Mouse (Mus musculus) heart, postnatal 0 days (tissue): ENCODE results near the gene Ufc1. TPM values are rescaled to one million over a fixed set of nuclear protein-coding genes. Genes with fewer than 3 reads are reported as not detected.

Source experiments
- ATAC-seq: fragments of 200-750 bp; cut with Nextera tagmentation; 2 replicates; pipeline ENCODE4 v1.8.0; 2017; ENCODE audit warnings: low read depth, moderate number of reproducible peaks, moderate library complexity; ENCODE audit not compliant: insufficient read depth
- DNase-seq: peaks from one replicate; pipeline ENCODE4 v3.0.0-alpha.2; 2016; ENCODE audit warnings: low spot score
- H3K27ac ChIP-seq: fragments of 300-500 bp; sonication (generic); 2 replicates; pipeline ENCODE4 v1.5.1; 2014; ENCODE audit warnings: low read depth, mild to moderate bottlenecking
- H3K27me3 ChIP-seq: fragments of 300-500 bp; sonication (generic); 2 replicates; pipeline ENCODE4 v1.6.1; 2014; ENCODE audit warnings: low read length, mixed read lengths; ENCODE audit not compliant: control insufficient read depth, insufficient read depth
- H3K36me3 ChIP-seq: fragments of 300-500 bp; sonication (generic); replicated peaks from 2 replicates; pipeline ENCODE4 v1.6.1; 2014; ENCODE audit warnings: low read length, mixed read lengths; ENCODE audit not compliant: control insufficient read depth, insufficient read depth
- H3K4me1 ChIP-seq: fragments of 300-500 bp; sonication (generic); 2 replicates; pipeline ENCODE4 v1.6.1; 2014; ENCODE audit warnings: antibody characterized with exemption; ENCODE audit not compliant: control insufficient read depth, insufficient read depth
- H3K4me2 ChIP-seq: fragments of 300-500 bp; sonication (generic); 2 replicates; pipeline ENCODE4 v1.6.1; 2014; ENCODE audit warnings: low read depth, mild to moderate bottlenecking, low read length, moderate library complexity
- H3K4me3 ChIP-seq: fragments of 300-500 bp; sonication (generic); 2 replicates; pipeline ENCODE4 v1.5.1; 2014; ENCODE audit warnings: low read depth, low read length
- H3K9ac ChIP-seq: fragments of 300-500 bp; sonication (generic); replicated peaks from 2 replicates; pipeline ENCODE4 v1.6.1; 2014; ENCODE audit warnings: low read depth, low read length, mixed read lengths
- H3K9me3 ChIP-seq: fragments of 300-500 bp; sonication (generic); replicated peaks from 2 replicates; pipeline ENCODE4 v1.6.1; 2016; ENCODE audit warnings: low read length; ENCODE audit not compliant: control insufficient read depth
- CTCF ChIP-seq: IDR thresholded peaks from 2 replicates; pipeline ENCODE4 v1.5.1; 2016; ENCODE audit warnings: antibody characterized with exemption, control low read depth, low read depth
- EP300 ChIP-seq: IDR thresholded peaks from 2 replicates; pipeline ENCODE4 v1.6.1; 2016; ENCODE audit warnings: antibody characterized with exemption, low read depth
- WGBS: fragments of 180-500 bp; shearing (Covaris S2); extraction: QIAGEN DNeasy Blood & Tissue Kit; methylation state at CpG from one replicate; pipeline ENCODE4 v1.1.7; 2014; 5-methylcytosine and 5-hydroxymethylcytosine counted together
- polyA plus RNA-seq: library from polyadenylated mRNA; unstranded; fragments of >200 nt; fragmentation: Nextera tagmentation; extraction: Ambion mirVana; gene quantifications from 2 replicates; pipeline ENCODE4 v1.2.1, GENCODE M21; 2015
- total RNA-seq: library from RNA; depleted of rRNA; stranded (reverse); fragments of >200 nt; gene quantifications from 2 replicates; pipeline ENCODE4 v1.2.3, GENCODE M21; 2014; ENCODE audit warnings: low replicate concordance

Ufc1 gene
- total and polyA plus RNA-seq, 2 experiments from 2014 or later: 109 to 140 TPM

DNA sequence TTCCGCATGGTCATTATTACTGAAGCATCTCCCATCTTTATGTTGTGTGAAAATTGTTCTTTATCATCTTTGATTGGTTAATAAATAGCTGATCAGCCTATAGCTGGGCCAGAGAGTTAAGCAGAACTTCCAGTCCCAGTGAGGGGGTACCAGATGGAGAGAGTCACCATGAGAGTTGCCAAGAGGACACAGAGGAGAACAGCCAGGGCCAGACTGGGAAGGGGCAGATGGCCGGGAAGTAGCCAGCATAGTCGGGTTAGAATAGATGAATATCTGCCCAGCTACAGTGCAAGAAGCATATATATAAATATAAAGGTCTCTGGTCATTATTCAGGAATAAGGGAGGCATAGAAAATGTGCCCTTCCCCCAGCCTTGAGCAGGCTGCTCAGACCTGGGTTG is 3.4 kb upstream of the Ufc1 start:
- H3K4me2 ChIP-seq: no peak overlapping the region
- no peak for DNase-seq
- H3K4me3 ChIP-seq: no peak overlapping the region
- no peaks in the 10 kb centered on the region for H3K9me3 ChIP-seq
- no peak overlapping the region for H3K9ac ChIP-seq
- 56% methylated on average over 3 of the region's 3 CpGs for WGBS
- no peaks in the 10 kb centered on the region for H3K36me3 ChIP-seq
- H3K4me1 ChIP-seq: peaks cover 8% of the 10 kb centered on the region
- TF ChIP-seq EP300: no peak
- H3K27ac ChIP-seq: no peak overlapping the region
- H3K27me3 ChIP-seq: 0 out of 2 replicates have a peak, but pooled peaks cover 7% of the 10 kb centered on the region
- no peak for ATAC-seq

DNA sequence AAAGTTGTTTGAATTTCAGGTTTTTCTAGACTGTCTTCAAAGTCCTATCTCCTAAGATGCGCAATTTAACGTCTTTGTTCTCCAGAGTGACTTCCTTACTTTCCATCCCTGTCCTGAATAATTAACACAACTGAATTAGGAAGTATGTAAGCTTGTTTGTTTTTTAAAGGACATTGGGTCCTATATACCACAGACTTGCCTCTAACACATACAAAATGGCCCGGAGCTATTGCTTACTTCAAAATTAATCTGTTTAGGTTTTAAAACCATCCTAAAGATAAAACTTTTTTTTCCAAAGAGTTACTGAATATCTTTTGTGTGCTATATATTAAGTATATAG is 209 bp upstream of the Ufc1 start:
- 8% methylated on average over 3 of the region's 3 CpGs for WGBS
- H3K36me3 ChIP-seq: peaks cover under 1% of the 10 kb centered on the region; the same call in 1 of the 2 replicates
- no peak for ATAC-seq

DNA sequence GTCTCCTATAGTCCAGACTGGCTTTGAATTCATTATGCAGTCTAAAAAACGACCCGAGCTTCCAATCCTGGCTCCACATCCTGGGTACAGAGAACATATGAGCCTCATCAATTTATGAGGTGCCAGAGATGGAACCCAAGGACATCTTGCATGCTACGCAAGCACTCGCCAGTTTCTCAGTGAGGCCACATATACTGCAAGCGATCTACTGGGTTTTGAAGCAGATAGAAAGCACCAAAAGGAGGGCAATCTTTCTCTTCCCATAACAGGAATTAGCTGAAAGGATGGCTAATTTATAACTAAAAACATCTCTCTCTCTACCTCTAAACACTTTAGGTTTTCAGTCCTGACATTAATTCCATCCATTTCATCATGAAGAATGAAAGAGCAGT is 922 bp downstream of the Ufc1 start:
- Histone ChIP-seq H3K9ac (peak overlapping the region; percentile 76), H3K36me3 (peaks cover 12% of the 10 kb centered on the region), H3K9me3 (no peaks in the 10 kb centered on the region), H3K4me3 (peak overlapping the region; percentile 67), H3K27me3 (0 out of 2 replicates have a peak, but pooled peaks cover 7% of the 10 kb centered on the region), H3K4me2 (peak overlapping the region; percentile 69), H3K4me1 (peaks cover 9% of the 10 kb centered on the region), H3K27ac (peak overlapping the region; percentile 89)
- TF ChIP-seq CTCF (no peak), EP300 (no peak)
- DNase-seq (no peak), ATAC-seq (no peak)
- 40% methylated on average over 5 of the region's 5 CpGs for WGBS

More for the DNA sequence above, 209 bp upstream of the Ufc1 start:
- H3K9me3 ChIP-seq: no peaks in the 10 kb centered on the region
- H3K4me2 ChIP-seq: peak overlapping the region; percentile 62
- TF ChIP-seq CTCF: no peak
- TF ChIP-seq EP300: no peak
- H3K27ac ChIP-seq: peak overlapping the region; percentile 89
- H3K4me3 ChIP-seq: peak overlapping the region; percentile 67
- peak overlapping the region; percentile 76 for H3K9ac ChIP-seq
- DNase-seq: no peak
- peaks cover 9% of the 10 kb centered on the region for H3K4me1 ChIP-seq
- 0 out of 2 replicates have a peak, but pooled peaks cover 7% of the 10 kb centered on the region for H3K27me3 ChIP-seq

DNA sequence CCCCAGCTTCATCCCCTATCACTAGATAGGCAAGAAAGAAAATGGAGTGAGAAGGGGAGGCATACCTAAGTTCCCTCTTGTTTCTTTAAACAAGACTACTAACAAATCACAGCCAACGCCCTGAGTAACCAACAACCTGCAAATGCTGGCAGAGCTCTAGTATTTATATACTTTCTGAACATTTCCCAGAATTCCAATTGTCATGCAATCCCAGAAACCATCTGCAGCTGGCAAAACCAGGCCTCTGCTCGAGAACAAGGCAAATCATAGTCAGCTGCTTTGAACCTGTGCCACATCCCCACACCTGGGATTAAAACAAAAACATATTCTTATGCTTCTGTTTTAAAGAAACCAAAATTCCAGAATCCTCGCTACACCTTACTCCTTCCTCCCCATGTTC is 1.5 kb downstream of the Ufc1 start:
- TF ChIP-seq EP300: no peak
- no peak for TF ChIP-seq CTCF
- DNase-seq (no peak), ATAC-seq (no peak)
- H3K4me2 ChIP-seq: peak overlapping the region; percentile 69
- H3K27ac ChIP-seq: no peak overlapping the region
- H3K4me3 ChIP-seq: no peak overlapping the region
- no peak overlapping the region for H3K9ac ChIP-seq
- no peaks in the 10 kb centered on the region for H3K9me3 ChIP-seq
- H3K4me1 ChIP-seq: peaks cover 9% of the 10 kb centered on the region
- peaks cover 16% of the 10 kb centered on the region for H3K36me3 ChIP-seq
- WGBS: 78% methylated on average over 3 of the region's 3 CpGs
- 0 out of 2 replicates have a peak, but pooled peaks cover 7% of the 10 kb centered on the region for H3K27me3 ChIP-seq

DNA sequence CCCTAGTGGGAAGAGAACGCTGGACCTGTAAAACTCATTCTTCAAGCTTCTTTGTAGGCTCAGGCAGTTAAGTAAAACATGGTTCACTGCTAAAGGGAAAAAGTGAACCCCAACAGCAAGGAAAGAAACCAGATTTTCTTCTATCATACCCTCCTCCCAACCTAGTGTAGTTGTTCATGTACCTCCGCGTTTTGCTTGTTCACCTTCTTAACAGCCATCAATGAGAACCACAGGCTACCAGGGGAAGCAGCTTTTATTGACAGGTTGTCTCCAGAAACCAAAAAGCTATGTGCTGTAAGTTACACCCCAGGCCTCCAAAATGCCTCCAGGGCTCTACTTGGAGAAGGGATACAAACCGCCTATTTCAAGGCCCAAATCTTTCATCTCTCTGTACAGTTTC is 6.5 kb downstream of the Ufc1 start:
- H3K9ac ChIP-seq: no peak overlapping the region
- WGBS: 70% methylated on average over 4 of the region's 4 CpGs

More for the DNA sequence above, 6.5 kb downstream of the Ufc1 start:
- peaks cover 38% of the 10 kb centered on the region for H3K36me3 ChIP-seq
- H3K27ac ChIP-seq: no peak overlapping the region
- no peak for DNase-seq
- ATAC-seq: no peak
- peaks cover 8% of the 10 kb centered on the region; the same call in 1 of the 2 replicates for H3K4me1 ChIP-seq
- peak overlapping the region; percentile 95; the same call in 1 of the 2 replicates for H3K4me3 ChIP-seq
- H3K9me3 ChIP-seq: no peaks in the 10 kb centered on the region
- H3K27me3 ChIP-seq: no peaks in the 10 kb centered on the region
- TF ChIP-seq EP300 (no peak), CTCF (no peak)
- H3K4me2 ChIP-seq: peak overlapping the region; percentile 84; the same call in 1 of the 2 replicates
